Comparison of ENCODE assay signal across 9 mouse cellular contexts in genomic region chr6:100800497-100800955, GRCm38 (mm10). TPM values are rescaled to one million over a fixed set of nuclear protein-coding genes. Genes with fewer than 3 reads are reported as not detected.
DNase-seq lines count a peak whose midpoint lies in the region; ATAC-seq and TF ChIP-seq lines count a peak whose summit lies in the region.
"Had no signal": no experiment of that assay in that cellular context is flagged by ENCODE, and none has a peak within 500 bp of the region (broad histone marks: within the 10 kb centered on the region; RNA-seq: fewer than 3 reads in every experiment).

No protein-coding gene starts in this region.

- no peak for TF ChIP-seq POLR2A in lung, adult 2 months (IDR thresholded peaks at IDR 0.05; ENCODE audit: borderline replicate concordance, extremely low read depth, low read depth, low read length)

- peak; percentile 87 for DNase-seq in heart, adult 18-20 months
- DNase-seq in heart, embryonic 10.5 days (ENCODE audit: low spot score), result no peak
- DNase-seq in Muller cell, postnatal 12 days (ENCODE audit: inconsistent ontology term), result peak; percentile 86
- DNase-seq in lung, adult 2 months, result peak; percentile 34
- DNase-seq in spleen, postnatal 36 days (ENCODE audit: low spot score in 2 of 2), result peak; percentile 42 to 47
- DNase-seq in embryo, embryonic 10.5 days (ENCODE audit: low spot score), result no peak

- H3K9ac ChIP-seq in intestine, embryonic 16.5 days (ENCODE audit: low read depth, low read length), result no peak overlapping the region
- H3K9ac ChIP-seq: heart, embryonic 15.5 days had no signal

- H3K4me2 ChIP-seq in intestine, embryonic 16.5 days (ENCODE audit: low read depth, low read length), result 0 out of 2 replicates have a peak overlapping the region, but pooled peaks have one; percentile 7
- H3K4me2 ChIP-seq: heart, embryonic 15.5 days had no signal

- TF ChIP-seq CTCF in lung, adult 2 months (IDR thresholded peaks at IDR 0.05; ENCODE audit: insufficient read depth, low read length), result no peak

- 69% methylated on average over 10 of the region's 10 CpGs for WGBS in heart, embryonic 10.5 days
- 27% methylated on average over 10 of the region's 10 CpGs for WGBS in intestine, embryonic 16.5 days
- WGBS in lung, adult 2 months, result 30% methylated on average over 10 of the region's 10 CpGs

- peak; percentile 60 for ATAC-seq in common myeloid progenitor, adult 5-6 weeks (replicated peaks; ENCODE audit: low read depth, poor library complexity, severe bottlenecking)
- peak; percentile 29; the same call in 1 of the 2 replicates for ATAC-seq in intestine, embryonic 16.5 days

- no peaks in the 10 kb centered on the region for H3K36me3 ChIP-seq in heart, embryonic 10.5 days
- no peaks in the 10 kb centered on the region for H3K36me3 ChIP-seq in intestine, embryonic 16.5 days (ENCODE audit: control insufficient read depth, insufficient read depth, low read length)
- H3K36me3 ChIP-seq: heart, embryonic 15.5 days had no signal

- no peaks in the 10 kb centered on the region for H3K9me3 ChIP-seq in heart, embryonic 10.5 days
- H3K9me3 ChIP-seq in intestine, embryonic 16.5 days (ENCODE audit: control insufficient read depth, low read length), result peaks cover 2% of the 10 kb centered on the region; the same call in 1 of the 2 replicates
- H3K9me3 ChIP-seq: heart, embryonic 15.5 days had no signal

- no peak overlapping the region for H3K4me3 ChIP-seq in heart, embryonic 10.5 days
- H3K4me3 ChIP-seq in intestine, embryonic 16.5 days (ENCODE audit: low read length), result peak overlapping the region; percentile 6; the same call in 1 of the 2 replicates
- no peak overlapping the region for H3K4me3 ChIP-seq in lung, adult 2 months (replicated peaks; ENCODE audit: extremely low read depth, low read depth, low read length)
- H3K4me3 ChIP-seq: heart, embryonic 15.5 days had no signal

- no peaks in the 10 kb centered on the region for H3K4me1 ChIP-seq in heart, embryonic 10.5 days
- no peaks in the 10 kb centered on the region for H3K4me1 ChIP-seq in intestine, embryonic 16.5 days (ENCODE audit: control insufficient read depth, insufficient read depth, low read length)
- H3K4me1 ChIP-seq in lung, adult 2 months (ENCODE audit: control insufficient read depth, insufficient read depth, low read length), result no peaks in the 10 kb centered on the region
- H3K4me1 ChIP-seq: heart, embryonic 15.5 days had no signal

- no peaks in the 10 kb centered on the region for H3K27me3 ChIP-seq in heart, embryonic 10.5 days (ENCODE audit: insufficient read depth, poor library complexity, severe bottlenecking)
- H3K27me3 ChIP-seq in intestine, embryonic 16.5 days (replicated peaks; ENCODE audit: control insufficient read depth, insufficient read depth, low read length), result no peaks in the 10 kb centered on the region
- H3K27me3 ChIP-seq: heart, embryonic 15.5 days had no signal

- H3K27ac ChIP-seq in heart, embryonic 10.5 days, result no peak overlapping the region
- no peak overlapping the region for H3K27ac ChIP-seq in intestine, embryonic 16.5 days (ENCODE audit: low read length)
- H3K27ac ChIP-seq: heart, embryonic 15.5 days had no signal

RNA-seq across cellular contexts. Expression of gene Ppp4r2, which starts 32.9 kb away (rescaled TPM):
- total RNA-seq in heart, adult 18-20 months (2021), result 10 to 100 TPM; 47.2 to 52.9 TPM
- polyA plus RNA-seq in heart, embryonic 10.5 days (2016; fragmentation: Nextera tagmentation; extraction: Ambion mirVana), result 15.2 and 20.3 TPM in 2 replicates
- 76.1 and 92.9 TPM in 2 replicates for total RNA-seq in common myeloid progenitor, adult 5-6 weeks (2017)
- polyA plus RNA-seq in intestine, embryonic 16.5 days (2015; fragmentation: Nextera tagmentation; extraction: Ambion mirVana), result 8.1 and 8.7 TPM in 2 replicates
- polyA plus RNA-seq in lung, adult 2 months (2012; rRNA removed), result 14.1 and 20.9 TPM in 2 replicates

Comparison
In these comparisons a context has a peak if more than half of its experiments do, and no peak if none do; other contexts are left out.
1. DNase-seq: peak in heart, adult 18-20 months (2 of 2), Muller cell, postnatal 12 days (single experiment), lung, adult 2 months (single experiment) and spleen, postnatal 36 days (2 of 2); none in heart, embryonic 10.5 days (single experiment) and embryo, embryonic 10.5 days (single experiment).